Mouse (Mus musculus) MEL (cell line): ENCODE data around the gene Gh. TPM values are rescaled to one million over a fixed set of nuclear protein-coding genes. Genes with fewer than 3 reads are reported as not detected.

Experiments used
- DNase-seq: peaks from one replicate; pipeline ENCODE4 v3.0.0; 2011; ENCODE audit warnings: low read depth, low spot score
- H3K27ac ChIP-seq: 2 replicates; pipeline ENCODE4 v1.5.1; 2012; ENCODE audit warnings: low read depth, mild to moderate bottlenecking, control low read depth, low read length, moderate library complexity; ENCODE audit not compliant: control insufficient read depth
- H3K27me3 ChIP-seq, 2 experiments: fragments of 150-350 bp in 1 of 2; sonication (generic) in 1 of 2; 2 replicates each; pipeline ENCODE4 v1.6.1; 2012; ENCODE audit warnings: low read length in 2 of 2, mild to moderate bottlenecking in 2 of 2, improper control_type of control experiment in 1 of 2, moderate library complexity in 1 of 2; ENCODE audit not compliant: insufficient read depth in 2 of 2, control insufficient read depth in 1 of 2
- H3K36me3 ChIP-seq, 2 experiments: 2 replicates each; pipeline ENCODE4 v1.6.1; 2012 to 2014; ENCODE audit warnings: low read length in 2 of 2, improper control_type of control experiment in 1 of 2, inconsistent platforms in 1 of 2, mild to moderate bottlenecking in 1 of 2; ENCODE audit not compliant: insufficient read depth in 2 of 2, control insufficient read depth in 1 of 2
- H3K4me1 ChIP-seq, 2 experiments: fragments of 150-350 bp in 1 of 2; sonication (generic) in 1 of 2; 2 replicates each; pipeline ENCODE4 v1.6.1; 2012; ENCODE audit warnings: low read length in 2 of 2, improper control_type of control experiment in 1 of 2, mild to moderate bottlenecking in 1 of 2; ENCODE audit not compliant: insufficient read depth in 2 of 2, control insufficient read depth in 1 of 2
- H3K4me3 ChIP-seq, 2 experiments: fragments of 150-350 bp in 1 of 2; sonication (generic) in 1 of 2; 2 replicates each; pipeline ENCODE4 v1.5.1; 2012; ENCODE audit warnings: low read depth in 2 of 2, low read length in 2 of 2, mild to moderate bottlenecking in 2 of 2, moderate library complexity in 2 of 2, control low read depth in 1 of 2, improper control_type of control experiment in 1 of 2; ENCODE audit not compliant: control insufficient read depth in 1 of 2, insufficient read depth in 1 of 2
- H3K79me2 ChIP-seq: 2 replicates; pipeline ENCODE4 v1.6.1; 2012; ENCODE audit warnings: mild to moderate bottlenecking, low read length, moderate library complexity; ENCODE audit not compliant: control insufficient read depth, poor library complexity, insufficient read depth
- H3K9ac ChIP-seq: 2 replicates; pipeline ENCODE4 v1.6.1; 2012; ENCODE audit warnings: low read depth, mild to moderate bottlenecking, control low read depth, low read length, moderate library complexity; ENCODE audit not compliant: control insufficient read depth, poor library complexity, severe bottlenecking
- H3K9me3 ChIP-seq: fragments of 150-350 bp; sonication (generic); replicated peaks from 2 replicates; pipeline ENCODE4 v1.6.1; 2012; ENCODE audit warnings: mild to moderate bottlenecking, low read length, improper control_type of control experiment, moderate library complexity; ENCODE audit not compliant: insufficient read depth
- CHD1 ChIP-seq: IDR thresholded peaks from 2 replicates; pipeline ENCODE4 v1.6.1; 2012; ENCODE audit warnings: low read depth, mild to moderate bottlenecking, inconsistent platforms, low read length, improper control_type of control experiment
- CTCF ChIP-seq, 3 experiments: IDR thresholded peaks in 2 of 3; conservative IDR thresholded peaks in 1 of 3; 2 replicates each; pipeline ENCODE4 v1.5.1; 2011 to 2012; ENCODE audit warnings: low read length in 3 of 3, low read depth in 2 of 3, mild to moderate bottlenecking in 2 of 3, improper control_type of control experiment in 1 of 3, inconsistent platforms in 1 of 3, mixed read lengths in 1 of 3, moderate library complexity in 1 of 3; ENCODE audit not compliant: control insufficient read depth in 1 of 3, insufficient read depth in 1 of 3, poor library complexity in 1 of 3, severe bottlenecking in 1 of 3
- E2F4 ChIP-seq: IDR thresholded peaks from 2 replicates; pipeline ENCODE4 v1.6.1; 2011; ENCODE audit warnings: low read depth, low read length, improper control_type of control experiment, borderline replicate concordance
- ETS1 ChIP-seq: IDR thresholded peaks from 2 replicates; pipeline ENCODE4 v1.6.1; 2012; ENCODE audit warnings: low read depth, mild to moderate bottlenecking, inconsistent platforms, low read length, improper control_type of control experiment, moderate library complexity
- HCFC1 ChIP-seq: IDR thresholded peaks from 2 replicates; pipeline ENCODE4 v1.6.1; 2012; ENCODE audit warnings: low read depth, mild to moderate bottlenecking, inconsistent platforms, low read length, improper control_type of control experiment, moderate library complexity
- JUND ChIP-seq: IDR thresholded peaks from 2 replicates; pipeline ENCODE4 v1.6.1; 2011; ENCODE audit warnings: low read depth, mild to moderate bottlenecking, improper control_type of control experiment, low read length
- KAT2A ChIP-seq: conservative IDR thresholded peaks from 2 replicates; pipeline ENCODE4 v1.6.1; 2012; ENCODE audit warnings: low read depth, low read length, improper control_type of control experiment, inconsistent platforms
- MAX ChIP-seq: IDR thresholded peaks from 2 replicates; pipeline ENCODE4 v1.6.1; 2011; ENCODE audit warnings: low read length, improper control_type of control experiment
- MYC ChIP-seq: IDR thresholded peaks from 2 replicates; pipeline ENCODE4 v1.6.1; 2011; ENCODE audit warnings: low read depth, mild to moderate bottlenecking, low read length, improper control_type of control experiment, moderate library complexity
- NELFE ChIP-seq: IDR thresholded peaks from 2 replicates; pipeline ENCODE4 v1.6.1; 2011; ENCODE audit warnings: low read depth, low read length, improper control_type of control experiment
- NRF1 ChIP-seq: IDR thresholded peaks from 2 replicates; pipeline ENCODE4 v1.6.1; 2014; ENCODE audit warnings: low read depth, mild to moderate bottlenecking, inconsistent platforms, low read length, improper control_type of control experiment, moderate library complexity; ENCODE audit not compliant: poor library complexity, insufficient read depth, severe bottlenecking
- POLR2AphosphoS2 ChIP-seq: IDR thresholded peaks from 2 replicates; pipeline ENCODE4 v1.6.1; 2011; ENCODE audit warnings: low read length, improper control_type of control experiment
- RAD21 ChIP-seq: IDR thresholded peaks from 2 replicates; pipeline ENCODE4 v1.6.1; 2011; ENCODE audit warnings: mild to moderate bottlenecking, low read depth, low read length, improper control_type of control experiment
- SIN3A ChIP-seq: IDR thresholded peaks from 2 replicates; pipeline ENCODE4 v1.6.1; 2012; ENCODE audit warnings: low read length, improper control_type of control experiment, inconsistent platforms
- SMC3 ChIP-seq: IDR thresholded peaks from 2 replicates; pipeline ENCODE4 v1.6.1; 2011; ENCODE audit warnings: low read depth, low read length, improper control_type of control experiment
- TAL1 ChIP-seq: IDR thresholded peaks from 2 replicates; pipeline ENCODE4 v1.6.1; 2012; ENCODE audit warnings: mild to moderate bottlenecking, inconsistent platforms, low read length, moderate library complexity, mixed read lengths
- USF1 ChIP-seq: IDR thresholded peaks from 2 replicates; pipeline ENCODE4 v1.6.1; 2014; ENCODE audit warnings: low read depth, mild to moderate bottlenecking, inconsistent platforms, low read length, improper control_type of control experiment, moderate library complexity
- USF2 ChIP-seq, 2 experiments: IDR thresholded peaks; 2 replicates each; pipeline ENCODE4 v1.6.1; 2011 to 2012; ENCODE audit warnings: improper control_type of control experiment in 2 of 2, low read length in 2 of 2, borderline replicate concordance in 1 of 2, inconsistent platforms in 1 of 2, low read depth in 1 of 2, mild to moderate bottlenecking in 1 of 2; ENCODE audit not compliant: insufficient read depth in 1 of 2
- ZC3H11A ChIP-seq: IDR thresholded peaks from 2 replicates; pipeline ENCODE4 v1.6.1; 2012; ENCODE audit warnings: low read depth, mild to moderate bottlenecking, inconsistent platforms, low read length, improper control_type of control experiment
- ZMIZ1 ChIP-seq: IDR thresholded peaks from 2 replicates; pipeline ENCODE4 v1.6.1; 2012; ENCODE audit warnings: low read depth, mild to moderate bottlenecking, inconsistent platforms, low read length, improper control_type of control experiment, moderate library complexity
- polyA plus RNA-seq, 2 experiments: library from polyadenylated mRNA; stranded (reverse) in 1 of 2; unstranded in 1 of 2; fragments of >175 nt in 1 of 2; fragments of >200 nt in 1 of 2; gene quantifications; 2 replicates each; pipeline versions ENCODE4 v1.2.1 to v1.2.4; 2012; ENCODE audit warnings: low replicate concordance in 2 of 2, low read depth in 1 of 2; ENCODE audit not compliant: insufficient read length in 2 of 2, insufficient read depth in 1 of 2, missing spikeins in 1 of 2
- total RNA-seq: library from RNA; depleted of rRNA; stranded (reverse); fragments of 300-350 nt; gene quantifications from 2 replicates; pipeline ENCODE4 v1.2.3, GENCODE M21; 2012; rRNA removed

The Gh gene
- total RNA-seq (not detected in 2 replicates), polyA plus RNA-seq (under 1 TPM in 1 of 2 experiments, not detected in 1; 0.08 TPM)

- H3K4me1 ChIP-seq, result no peaks in the 10 kb centered on the region
- H3K79me2 ChIP-seq, result no peaks in the 10 kb centered on the region
- no peaks in the 10 kb centered on the region for H3K36me3 ChIP-seq
- peaks cover 5 to 8% of the 10 kb centered on the region in 2 experiments; a peak in 2 of 4 replicates for H3K27me3 ChIP-seq
- no peak within 1 kb of the TSS for H3K27ac ChIP-seq
- TF ChIP-seq MAX (no peak), JUND (no peak), NRF1 (no peak), KAT2A (no peak), USF2 (IDR thresholded peaks at IDR 0.05; ENCODE audit: borderline replicate concordance in 1 of 2, insufficient read depth in 1 of 2, low read depth in 1 of 2, low read length in 2 of 2) (no peak), ETS1 (no peak), ZC3H11A (no peak), MYC (no peak), USF1 (no peak), TAL1 (no peak), NELFE (no peak), CTCF (IDR thresholded peaks at IDR 0.05 in 2 of 3, conservative IDR thresholded peaks at IDR 0.05 in 1 of 3; ENCODE audit: control insufficient read depth in 1 of 3, insufficient read depth in 1 of 3, low read depth in 2 of 3, low read length in 3 of 3, poor library complexity in 1 of 3, severe bottlenecking in 1 of 3) (no peak), SIN3A (no peak), RAD21 (no peak), HCFC1 (no peak), SMC3 (no peak), E2F4 (no peak), ZMIZ1 (no peak), POLR2AphosphoS2 (no peak)
- TF ChIP-seq, all 39 proteins: peak for 0
- H3K9ac ChIP-seq, result no peak within 1 kb of the TSS
- DNase-seq, result no peak
- no peaks in the 10 kb centered on the region for H3K9me3 ChIP-seq
- H3K4me3 ChIP-seq, result no peak within 1 kb of the TSS
Measured at GRCm38 (mm10) chr11:106301765-106302164, at the start of gene Gh. Gene Gh (minus strand): TSS chr11:106301865.

- no peak overlapping the region for H3K4me3 ChIP-seq
Measured at GRCm38 (mm10) chr11:106351253-106351652, 49.6 kb upstream of the Gh start.

More at GRCm38 (mm10) chr11:106351253-106351652, 49.6 kb upstream of the Gh start:
- peaks cover 0 to 10% of the 10 kb centered on the region in 2 experiments; a peak in 3 of 4 replicates for H3K4me1 ChIP-seq
- H3K9ac ChIP-seq, result no peak overlapping the region
- H3K27ac ChIP-seq, result no peak overlapping the region
- no peak for TF ChIP-seq CHD1
- no peaks in the 10 kb centered on the region for H3K9me3 ChIP-seq
- H3K79me2 ChIP-seq, result no peaks in the 10 kb centered on the region
- DNase-seq, result no peak
- H3K27me3 ChIP-seq, result peaks cover 7 to 15% of the 10 kb centered on the region in 2 experiments; a peak in 3 of 4 replicates
- no peaks in the 10 kb centered on the region for H3K36me3 ChIP-seq
